Mouse (Mus musculus) splenic B cell, adult 2 months (primary cell): ENCODE results near the gene Dpp4.

ENCODE experiments used
- DNase-seq: peaks from one replicate; pipeline ENCODE4 v3.0.0-alpha.2; 2011; ENCODE audit warnings: low read depth, low spot score
- H3K27me3 ChIP-seq: 2 replicates; pipeline ENCODE4 v1.6.1; 2012; ENCODE audit warnings: mild to moderate bottlenecking, low read length, moderate library complexity, mixed read lengths; ENCODE audit not compliant: control insufficient read depth, poor library complexity, insufficient read depth, severe bottlenecking
- H3K36me3 ChIP-seq: 2 replicates; pipeline ENCODE4 v1.6.1; 2012; ENCODE audit warnings: mild to moderate bottlenecking, low read length, moderate library complexity, mixed read lengths; ENCODE audit not compliant: control insufficient read depth, poor library complexity, insufficient read depth, severe bottlenecking

The Dpp4 gene

GRCm38 (mm10) chr2:62412081-62412821 lies at the start of gene Dpp4:
Dpp4 (minus strand) TSS chr2:62412231.
- Histone ChIP-seq H3K36me3 (no peaks in the 10 kb centered on the region), H3K27me3 (no peaks in the 10 kb centered on the region; the same call in 1 of the 2 replicates)
- DNase-seq: peak; percentile 40

GRCm38 (mm10) chr2:62460815-62461450 lies 48.9 kb upstream of the Dpp4 start:
- peak; percentile 61 for DNase-seq
- no peaks in the 10 kb centered on the region for H3K27me3 ChIP-seq
- no peaks in the 10 kb centered on the region for H3K36me3 ChIP-seq

GRCm38 (mm10) chr2:62460231-62460710 lies 48.2 kb upstream of the Dpp4 start:
- H3K36me3 ChIP-seq: no peaks in the 10 kb centered on the region
- peak; percentile 88 for DNase-seq
- H3K27me3 ChIP-seq: no peaks in the 10 kb centered on the region

GRCm38 (mm10) chr2:62459241-62460174 lies 47.5 kb upstream of the Dpp4 start:
- peak; percentile 40 for DNase-seq
- H3K36me3 ChIP-seq: no peaks in the 10 kb centered on the region
- no peaks in the 10 kb centered on the region for H3K27me3 ChIP-seq

DNA sequence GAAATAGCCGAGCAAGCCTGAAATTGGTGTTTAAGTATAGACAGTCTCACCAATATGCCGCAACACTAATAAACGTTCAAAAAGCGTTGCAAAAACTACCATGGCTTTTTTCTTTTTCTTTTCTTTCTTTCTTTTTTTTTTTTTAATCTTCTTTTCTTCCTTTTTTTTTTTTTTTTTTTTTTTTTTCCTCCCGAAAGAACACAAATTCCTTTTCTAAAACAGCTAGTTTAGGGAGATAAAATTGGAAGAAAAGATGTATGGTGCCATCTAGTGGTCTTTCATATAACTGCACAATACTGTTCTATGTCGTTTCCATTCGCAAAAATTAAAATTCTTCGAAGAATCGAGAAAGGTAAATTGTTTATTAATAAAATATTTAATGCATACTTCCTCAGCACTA lies 46.0 kb upstream of the Dpp4 start:
- Histone ChIP-seq H3K27me3 (no peaks in the 10 kb centered on the region), H3K36me3 (no peaks in the 10 kb centered on the region)
- DNase-seq: peak; percentile 66

DNA sequence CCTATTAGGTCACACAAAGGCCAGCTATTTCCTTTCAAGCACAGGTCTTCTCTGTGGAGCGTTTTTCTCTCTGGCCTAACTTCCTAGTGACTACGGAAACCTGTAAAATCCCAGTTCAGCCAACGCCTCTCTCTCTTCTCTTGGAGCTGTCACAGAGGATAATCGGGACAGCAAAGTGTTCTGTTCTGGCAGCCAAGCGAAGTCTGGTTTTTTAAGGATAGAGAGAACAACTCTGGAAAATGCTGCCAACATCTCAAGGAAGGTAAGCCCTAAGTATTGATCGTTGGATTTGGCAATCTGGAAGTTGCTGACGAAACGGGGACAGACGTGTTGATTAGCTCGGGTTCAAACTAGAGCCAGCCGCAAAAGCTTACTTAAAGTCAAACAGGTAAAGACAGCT lies 43.0 kb upstream of the Dpp4 start:
- no peak for DNase-seq
- Histone ChIP-seq H3K36me3 (no peaks in the 10 kb centered on the region), H3K27me3 (no peaks in the 10 kb centered on the region)

DNA sequence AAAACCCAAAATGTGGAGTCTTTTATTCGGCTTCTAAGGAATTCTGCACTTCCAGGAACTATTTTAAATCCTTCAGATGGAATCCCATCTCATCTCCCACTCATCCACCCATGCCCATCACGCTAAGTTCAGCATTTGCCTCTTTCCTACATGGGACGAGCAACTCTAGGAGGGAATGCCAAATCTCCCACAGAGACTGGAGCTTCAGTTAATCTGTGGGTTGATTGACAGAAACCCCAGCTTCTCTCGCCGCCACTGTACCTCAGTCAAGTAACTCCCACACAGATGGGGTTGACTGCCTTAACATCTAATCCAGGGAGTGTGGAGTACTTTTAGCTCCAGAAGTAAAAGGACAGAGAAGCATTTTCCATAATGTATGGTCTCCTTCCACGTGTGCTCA lies 42.0 kb upstream of the Dpp4 start:
- H3K27me3 ChIP-seq: no peaks in the 10 kb centered on the region
- H3K36me3 ChIP-seq: no peaks in the 10 kb centered on the region
- no peak for DNase-seq

- no peaks in the 10 kb centered on the region; the same call in 1 of the 2 replicates for H3K27me3 ChIP-seq
- no peaks in the 10 kb centered on the region for H3K36me3 ChIP-seq
- no peak for DNase-seq
Observed at GRCm38 (mm10) chr2:62450364-62450763, 38.3 kb upstream of the Dpp4 start.

GRCm38 (mm10) chr2:62449692-62450346 lies 37.8 kb upstream of the Dpp4 start:
- no peaks in the 10 kb centered on the region; the same call in 1 of the 2 replicates for H3K27me3 ChIP-seq
- H3K36me3 ChIP-seq: no peaks in the 10 kb centered on the region
- DNase-seq: peak; percentile 21

DNA sequence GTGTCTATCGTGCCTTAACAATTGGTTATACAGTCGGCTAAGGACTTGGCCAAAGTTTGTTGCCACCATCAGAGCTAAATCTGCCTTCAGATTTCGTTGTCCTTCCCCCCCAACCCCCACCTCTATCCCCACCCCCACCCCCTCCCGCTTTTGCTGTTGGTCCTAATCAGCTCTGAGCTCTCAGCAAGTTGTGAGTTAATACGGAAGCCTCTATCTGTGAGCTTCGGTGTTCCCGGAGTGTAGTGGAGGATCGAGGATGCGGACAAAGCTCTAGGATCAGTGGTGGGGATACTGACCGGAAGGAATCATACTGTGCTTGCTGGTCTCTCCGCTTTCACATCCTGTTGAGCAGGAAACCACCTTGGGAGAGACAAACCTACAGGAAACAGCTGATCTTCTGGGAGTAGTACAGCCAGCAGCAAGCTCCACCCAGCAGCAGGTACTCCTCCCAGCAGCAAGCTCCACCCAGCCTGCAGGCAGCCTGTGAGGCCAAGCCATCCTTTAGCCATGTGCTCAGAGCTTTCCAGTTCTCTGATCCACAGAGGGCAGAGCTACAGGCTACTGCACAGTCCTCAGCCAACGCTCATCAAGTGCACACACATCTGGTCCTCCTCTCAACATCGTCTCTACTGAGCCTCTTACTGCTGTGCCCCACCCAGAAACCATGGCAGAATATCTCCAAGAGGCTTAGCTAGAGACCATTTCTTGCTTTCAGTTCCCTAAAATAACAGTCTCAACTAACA lies 28.9 kb upstream of the Dpp4 start:
- DNase-seq: peak; percentile 79
- no peaks in the 10 kb centered on the region for H3K36me3 ChIP-seq
- no peaks in the 10 kb centered on the region for H3K27me3 ChIP-seq

GRCm38 (mm10) chr2:62440083-62440482 lies 28.1 kb upstream of the Dpp4 start:
- Histone ChIP-seq H3K27me3 (no peaks in the 10 kb centered on the region), H3K36me3 (no peaks in the 10 kb centered on the region)
- DNase-seq: no peak

GRCm38 (mm10) chr2:62431245-62431795 lies 19.3 kb upstream of the Dpp4 start:
- Histone ChIP-seq H3K36me3 (no peaks in the 10 kb centered on the region), H3K27me3 (no peaks in the 10 kb centered on the region)
- DNase-seq: no peak

DNA sequence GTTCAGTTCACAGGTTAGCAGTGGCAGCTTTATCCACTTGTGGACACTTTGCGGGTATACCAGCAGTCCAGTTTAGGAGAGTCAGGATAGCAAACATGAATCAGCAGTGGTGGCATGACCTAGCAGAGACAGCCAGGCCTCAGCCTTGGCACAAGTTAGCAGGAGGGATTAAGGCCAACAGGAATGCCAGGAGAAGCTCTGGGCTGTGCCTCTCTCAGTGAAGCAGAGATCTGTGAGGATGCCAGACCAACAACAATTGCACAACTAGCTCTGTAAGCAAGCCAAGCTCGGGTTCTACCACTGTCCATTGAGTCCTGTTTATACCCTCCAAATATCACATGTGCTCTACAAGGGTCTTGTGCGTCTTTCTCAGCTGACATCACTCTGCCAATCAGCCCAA lies 13.9 kb upstream of the Dpp4 start:
- Histone ChIP-seq H3K36me3 (no peaks in the 10 kb centered on the region), H3K27me3 (no peaks in the 10 kb centered on the region)
- DNase-seq: no peak
